Mouse (Mus musculus): Measurements from ENCODE around the gene Bmper.

GRCm38 (mm10) chr9:23488265-23488664 lies 265.4 kb downstream of the Bmper start:
- no peak for TF ChIP-seq GATA1 (IDR thresholded peaks at IDR 0.05; ENCODE audit: low read length)
- TF ChIP-seq TAL1 (IDR thresholded peaks at IDR 0.05; ENCODE audit: low read length) = no peak

All from erythroblast, embryonic 14.5 days (primary cell).